Mouse (Mus musculus) adrenal gland, adult 8-10 months (tissue): ENCODE measurements around the gene Hist1h2bj. TPM values are rescaled to one million over a fixed set of nuclear protein-coding genes. Genes with fewer than 3 reads are reported as not detected.
A peak's percentile ranks its signal among the peaks of the same experiment; 100 is the strongest.

Experiments used
- DNase-seq: peaks from one replicate; pipeline ENCODE4 v3.0.0; 2022
- total RNA-seq, 4 experiments: library from RNA; stranded (reverse); gene quantifications; 2 replicates each; pipeline ENCODE4 v1.2.4; 2022

Gene Hist1h2bj
- total RNA-seq: 10 to 100 TPM; 14.2 to 31.0 (median 21.9) TPM

GRCm38 (mm10) chr13:22042568-22043502 is at the start of gene Hist1h2bj, which contains the start of gene Hist1h2ag:
Gene Hist1h2bj, plus strand, starts transcription at chr13:22043214.
Gene Hist1h2ag, minus strand, starts transcription at chr13:22042944.
- peak; percentile 89 for DNase-seq

- no peak for DNase-seq
Observed at GRCm38 (mm10) chr13:21993957-21994738, 48.9 kb upstream of the Hist1h2bj start.

- no peak for DNase-seq
Observed at GRCm38 (mm10) chr13:21994896-21995295, 48.1 kb upstream of the Hist1h2bj start.

- DNase-seq: no peak
Observed at GRCm38 (mm10) chr13:21995331-21995914, 47.6 kb upstream of the Hist1h2bj start.

GRCm38 (mm10) chr13:21996101-21996839 is 46.7 kb upstream of the Hist1h2bj start:
- DNase-seq: no peak

- DNase-seq: no peak
Observed at GRCm38 (mm10) chr13:21996840-21997185, 46.2 kb upstream of the Hist1h2bj start.

- no peak for DNase-seq
Observed at GRCm38 (mm10) chr13:21997201-21997820, 45.7 kb upstream of the Hist1h2bj start.

GRCm38 (mm10) chr13:21997821-21998220 is 45.2 kb upstream of the Hist1h2bj start:
- no peak for DNase-seq

- no peak for DNase-seq
Observed at GRCm38 (mm10) chr13:21998412-21998811, 44.6 kb upstream of the Hist1h2bj start.

GRCm38 (mm10) chr13:21999147-21999546 is 43.9 kb upstream of the Hist1h2bj start:
- DNase-seq: no peak

GRCm38 (mm10) chr13:22001346-22001745 is 41.7 kb upstream of the Hist1h2bj start:
- DNase-seq: no peak

GRCm38 (mm10) chr13:22001823-22002222 is 41.2 kb upstream of the Hist1h2bj start:
- DNase-seq: no peak

- DNase-seq: no peak
Observed at GRCm38 (mm10) chr13:22005605-22006333, 37.2 kb upstream of the Hist1h2bj start.

- no peak for DNase-seq
Observed at GRCm38 (mm10) chr13:22006334-22007120, 36.5 kb upstream of the Hist1h2bj start.

GRCm38 (mm10) chr13:22007121-22007510 is 35.9 kb upstream of the Hist1h2bj start:
- DNase-seq: no peak

- no peak for DNase-seq
Observed at GRCm38 (mm10) chr13:22007872-22008271, 35.1 kb upstream of the Hist1h2bj start.

- DNase-seq: no peak
Observed at GRCm38 (mm10) chr13:22008707-22009106, 34.3 kb upstream of the Hist1h2bj start.

GRCm38 (mm10) chr13:22009642-22010041 is 33.4 kb upstream of the Hist1h2bj start, which contains the start of gene Prss16:
Gene Prss16, minus strand, starts transcription at chr13:22009742.
- DNase-seq: no peak

GRCm38 (mm10) chr13:22013716-22014115 is 29.3 kb upstream of the Hist1h2bj start:
- DNase-seq: no peak

GRCm38 (mm10) chr13:22014411-22014845 is 28.6 kb upstream of the Hist1h2bj start:
- no peak for DNase-seq
